Mouse (Mus musculus) embryonic facial prominence, embryonic 10.5 days (tissue): ENCODE measurements around the gene Gm21488. TPM values are rescaled to one million over a fixed set of nuclear protein-coding genes. Genes with fewer than 3 reads are reported as not detected.
"Not testable (repeated sequence)": the region's sequence is repeated elsewhere in the genome, so short reads cannot be mapped to it uniquely, and the experiment has no call there.

ENCODE experiments used
- DNase-seq: peaks from one replicate; pipeline ENCODE4 v3.0.0-alpha.2; 2017; ENCODE audit warnings: low spot score
- H3K27ac ChIP-seq: fragments of 300-500 bp; sonication (generic); replicated peaks from 2 replicates; pipeline ENCODE4 v1.5.1; 2016; ENCODE audit warnings: mild to moderate bottlenecking
- H3K27me3 ChIP-seq: fragments of 300-500 bp; sonication (generic); replicated peaks from 2 replicates; pipeline ENCODE4 v1.6.1; 2016; ENCODE audit warnings: low read depth, mild to moderate bottlenecking; ENCODE audit not compliant: poor library complexity, severe bottlenecking
- H3K36me3 ChIP-seq: fragments of 300-500 bp; sonication (generic); replicated peaks from 2 replicates; pipeline ENCODE4 v1.6.1; 2016; ENCODE audit warnings: mild to moderate bottlenecking, moderate library complexity
- H3K4me1 ChIP-seq: fragments of 300-500 bp; sonication (generic); 2 replicates; pipeline ENCODE4 v1.6.1; 2016
- H3K4me3 ChIP-seq: fragments of 300-500 bp; sonication (generic); 2 replicates; pipeline ENCODE4 v1.5.1; 2016; ENCODE audit warnings: mild to moderate bottlenecking, moderate library complexity
- H3K9me3 ChIP-seq: fragments of 300-500 bp; sonication (generic); 2 replicates; pipeline ENCODE4 v1.6.1; 2016; ENCODE audit warnings: mild to moderate bottlenecking
- WGBS: fragments of 180-500 bp; shearing (Covaris S2); methylation state at CpG from one replicate; pipeline ENCODE4 v1.1.7; 2016; 5-methylcytosine and 5-hydroxymethylcytosine counted together
- polyA plus RNA-seq: library from polyadenylated mRNA; unstranded; fragments of >200 nt; fragmentation: Nextera tagmentation; extraction: Ambion mirVana; gene quantifications from 2 replicates; pipeline ENCODE4 v1.2.1, GENCODE M21; 2016

Gm21488 gene
- polyA plus RNA-seq = not detected in 2 replicates

DNA sequence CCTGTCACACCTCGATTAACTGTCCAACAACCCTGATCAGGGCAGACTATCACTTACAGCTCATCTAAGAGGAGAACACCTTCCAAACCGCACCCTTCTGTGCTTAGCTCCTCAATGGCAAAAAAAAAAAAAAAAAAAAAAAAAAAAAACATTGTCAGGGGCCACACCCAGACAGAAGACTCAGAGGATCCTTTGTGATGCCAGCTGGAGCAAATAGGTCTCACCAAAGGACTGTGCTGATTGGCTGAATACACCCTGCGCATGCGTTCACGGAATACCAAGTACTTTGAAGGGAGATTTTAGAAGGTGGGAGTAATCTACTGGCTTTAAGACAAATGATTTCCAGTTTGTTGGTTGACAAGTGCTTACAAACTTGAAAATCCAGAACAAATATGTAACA is at the start of gene Gm21488:
TSS of gene Gm21488 (minus strand) at position 101 of the 400 bp plus-strand sequence.
- DNase-seq, H3K27ac ChIP-seq, H3K4me1 ChIP-seq, H3K36me3 ChIP-seq, H3K4me3 ChIP-seq, H3K9me3 ChIP-seq, H3K27me3 ChIP-seq: not testable (repeated sequence)
- WGBS = no CpG with 5 or more reads among the region's 5 CpGs
